Mouse (Mus musculus): Measurements from ENCODE around the gene Ugt1a8. TPM values are rescaled to one million over a fixed set of nuclear protein-coding genes. Genes with fewer than 3 reads are reported as not detected.
"Not testable (repeated sequence)": the region's sequence is repeated elsewhere in the genome, so short reads cannot be mapped to it uniquely, and the experiment has no call there.

Gene Ugt1a8
- polyA plus RNA-seq, 1 experiment from 2014 or later, result not detected

GRCm38 (mm10) chr1:88145278-88145677 lies 57.7 kb downstream of the Ugt1a8 start:
- not testable (repeated sequence) for H3K36me3 ChIP-seq; H3K4me1 ChIP-seq (replicated peaks); H3K9ac ChIP-seq; ATAC-seq (ENCODE audit: low FRiP score); H3K27me3 ChIP-seq; H3K27ac ChIP-seq; H3K9me3 ChIP-seq; H3K4me2 ChIP-seq; H3K4me3 ChIP-seq
- 72% methylated on average over 2 of the region's 2 CpGs for WGBS

- WGBS, result 81% methylated on average over 2 of the region's 2 CpGs
- H3K4me3 ChIP-seq; ATAC-seq (ENCODE audit: low FRiP score); H3K4me2 ChIP-seq; H3K36me3 ChIP-seq; H3K4me1 ChIP-seq (replicated peaks); H3K27ac ChIP-seq; H3K9ac ChIP-seq; H3K27me3 ChIP-seq; H3K9me3 ChIP-seq: not testable (repeated sequence)
Observed at GRCm38 (mm10) chr1:88150133-88150532, 62.5 kb downstream of the Ugt1a8 start.

DNA sequence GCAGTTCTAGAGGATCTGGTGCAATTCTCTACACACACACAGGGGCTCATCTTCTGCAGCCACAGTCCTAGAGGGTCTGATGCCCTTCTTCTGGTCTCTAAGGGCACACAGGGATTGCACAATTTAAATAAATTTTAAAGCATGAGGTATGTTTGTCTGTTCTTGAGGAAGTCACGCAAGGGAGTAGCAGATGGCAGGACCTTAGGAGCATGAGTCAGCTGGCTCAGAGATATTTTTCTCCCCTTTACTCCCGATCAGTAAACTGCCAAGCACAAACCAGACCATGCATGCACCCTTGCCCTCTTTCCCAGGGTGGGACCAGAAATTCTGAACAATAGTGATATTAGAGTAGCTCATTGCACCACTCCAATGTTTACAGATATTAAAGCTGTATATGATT lies 70.8 kb downstream of the Ugt1a8 start:
- Histone ChIP-seq H3K27ac (no peak overlapping the region), H3K4me2 (no peak overlapping the region), H3K9ac (no peak overlapping the region), H3K4me1 (replicated peaks) (no peaks in the 10 kb centered on the region), H3K9me3 (no peaks in the 10 kb centered on the region), H3K27me3 (no peaks in the 10 kb centered on the region), H3K36me3 (no peaks in the 10 kb centered on the region), H3K4me3 (no peak overlapping the region)
- no peak for ATAC-seq (ENCODE audit: low FRiP score)
- WGBS, result 89% methylated on average over 2 of the region's 2 CpGs

DNA sequence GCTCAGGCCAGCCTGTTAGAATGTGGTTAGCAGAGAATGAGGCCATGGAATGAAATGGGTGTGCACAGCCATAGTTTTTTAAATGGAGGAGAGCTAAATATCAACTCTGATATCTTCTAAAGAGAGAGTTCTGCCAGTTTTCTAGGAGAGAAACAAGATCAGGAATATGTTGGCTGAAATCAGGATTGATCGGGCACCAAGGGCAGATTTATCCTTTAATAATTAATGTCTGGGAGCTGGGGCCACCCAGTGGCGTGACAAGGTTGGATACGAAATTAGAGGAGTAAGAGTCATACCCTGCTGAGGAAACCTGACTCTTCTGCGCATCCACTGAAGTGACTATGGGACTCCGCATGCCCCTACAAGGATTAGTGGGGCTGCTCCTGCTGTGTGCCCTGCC lies 78.1 kb downstream of the Ugt1a8 start, which contains the start of gene Ugt1a5:
Gene Ugt1a5, plus strand, starts transcription at position 302 of the 400 bp plus-strand sequence.
- Histone ChIP-seq H3K27ac (no peak within 1 kb of the TSS), H3K4me1 (replicated peaks) (no peaks in the 10 kb centered on the region), H3K9me3 (no peaks in the 10 kb centered on the region), H3K4me3 (no peak within 1 kb of the TSS), H3K4me2 (no peak within 1 kb of the TSS), H3K36me3 (no peaks in the 10 kb centered on the region), H3K9ac (no peak within 1 kb of the TSS), H3K27me3 (no peaks in the 10 kb centered on the region)
- 84% methylated on average over 5 of the region's 5 CpGs for WGBS
- no peak for ATAC-seq (ENCODE audit: low FRiP score)

DNA sequence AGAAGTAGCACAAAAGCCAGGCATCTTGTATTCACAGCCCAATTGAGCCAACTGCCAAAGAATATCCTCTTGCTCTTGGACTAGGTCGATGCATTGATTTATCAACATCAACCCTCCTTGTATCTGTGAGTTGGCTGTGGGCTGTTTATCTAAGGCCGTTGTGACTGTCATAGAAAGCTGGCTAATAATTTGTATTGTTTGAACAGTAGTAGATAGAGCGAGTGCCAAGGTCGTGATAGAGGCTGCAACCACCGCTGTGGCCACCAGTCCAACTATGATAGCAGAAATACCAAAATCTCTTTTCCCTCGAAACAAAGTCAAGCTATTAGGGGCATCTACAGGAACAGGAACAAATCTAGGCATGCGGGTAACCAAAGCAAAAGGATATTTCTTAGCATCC lies 84.6 kb downstream of the Ugt1a8 start:
- H3K36me3 ChIP-seq; ATAC-seq (ENCODE audit: low FRiP score); H3K4me3 ChIP-seq; H3K27ac ChIP-seq; H3K9ac ChIP-seq; H3K4me1 ChIP-seq (replicated peaks); H3K9me3 ChIP-seq; H3K27me3 ChIP-seq; H3K4me2 ChIP-seq: not testable (repeated sequence)
- 81% methylated on average over 6 of the region's 7 CpGs for WGBS

- H3K27me3 ChIP-seq, result no peaks in the 10 kb centered on the region
- WGBS, result 90% methylated on average over 1 of the region's 1 CpGs
- H3K4me3 ChIP-seq, result no peak overlapping the region
- no peak overlapping the region for H3K27ac ChIP-seq
- no peaks in the 10 kb centered on the region for H3K4me1 ChIP-seq (replicated peaks)
- peaks cover 17% of the 10 kb centered on the region; the same call in 1 of the 2 replicates for H3K9me3 ChIP-seq
- no peak overlapping the region for H3K4me2 ChIP-seq
- H3K9ac ChIP-seq, result no peak overlapping the region
- H3K36me3 ChIP-seq, result no peaks in the 10 kb centered on the region
- no peak for ATAC-seq (ENCODE audit: low FRiP score)
Observed at GRCm38 (mm10) chr1:88179657-88180056, 92.0 kb downstream of the Ugt1a8 start.

- Histone ChIP-seq H3K9ac (no peak overlapping the region), H3K27ac (no peak overlapping the region), H3K4me3 (no peak overlapping the region), H3K27me3 (no peaks in the 10 kb centered on the region), H3K4me1 (replicated peaks) (no peaks in the 10 kb centered on the region), H3K9me3 (no peaks in the 10 kb centered on the region), H3K36me3 (no peaks in the 10 kb centered on the region), H3K4me2 (no peak overlapping the region)
- ATAC-seq (ENCODE audit: low FRiP score), result no peak
- WGBS, result 90% methylated on average over 5 of the region's 5 CpGs
Observed at GRCm38 (mm10) chr1:88186325-88186935, 98.8 kb downstream of the Ugt1a8 start.

- Histone ChIP-seq H3K4me2 (no peak overlapping the region), H3K9me3 (no peaks in the 10 kb centered on the region), H3K36me3 (no peaks in the 10 kb centered on the region), H3K27ac (no peak overlapping the region), H3K4me1 (replicated peaks) (no peaks in the 10 kb centered on the region), H3K27me3 (no peaks in the 10 kb centered on the region), H3K4me3 (no peak overlapping the region), H3K9ac (no peak overlapping the region)
- ATAC-seq (ENCODE audit: low FRiP score), result no peak
- 69% methylated on average over 3 of the region's 3 CpGs for WGBS
Observed at GRCm38 (mm10) chr1:88192136-88192535, 104.5 kb downstream of the Ugt1a8 start.

- H3K36me3 ChIP-seq, result no peaks in the 10 kb centered on the region
- no peaks in the 10 kb centered on the region for H3K4me1 ChIP-seq (replicated peaks)
- no peak for ATAC-seq (ENCODE audit: low FRiP score)
- no peak overlapping the region for H3K27ac ChIP-seq
- no peaks in the 10 kb centered on the region for H3K9me3 ChIP-seq
- no peak overlapping the region for H3K4me3 ChIP-seq
- no peak overlapping the region for H3K4me2 ChIP-seq
- no peak overlapping the region for H3K9ac ChIP-seq
- H3K27me3 ChIP-seq, result no peaks in the 10 kb centered on the region
- 81% methylated on average over 1 of the region's 1 CpGs for WGBS
Observed at GRCm38 (mm10) chr1:88195687-88196086, 108.1 kb downstream of the Ugt1a8 start.

- 81% methylated on average over 3 of the region's 3 CpGs for WGBS
- Histone ChIP-seq H3K4me1 (replicated peaks) (no peaks in the 10 kb centered on the region), H3K4me3 (no peak overlapping the region), H3K9ac (no peak overlapping the region), H3K27me3 (no peaks in the 10 kb centered on the region), H3K9me3 (no peaks in the 10 kb centered on the region), H3K4me2 (no peak overlapping the region), H3K27ac (no peak overlapping the region), H3K36me3 (no peaks in the 10 kb centered on the region)
- ATAC-seq (ENCODE audit: low FRiP score), result no peak
Observed at GRCm38 (mm10) chr1:88197443-88197842, 109.8 kb downstream of the Ugt1a8 start.

DNA sequence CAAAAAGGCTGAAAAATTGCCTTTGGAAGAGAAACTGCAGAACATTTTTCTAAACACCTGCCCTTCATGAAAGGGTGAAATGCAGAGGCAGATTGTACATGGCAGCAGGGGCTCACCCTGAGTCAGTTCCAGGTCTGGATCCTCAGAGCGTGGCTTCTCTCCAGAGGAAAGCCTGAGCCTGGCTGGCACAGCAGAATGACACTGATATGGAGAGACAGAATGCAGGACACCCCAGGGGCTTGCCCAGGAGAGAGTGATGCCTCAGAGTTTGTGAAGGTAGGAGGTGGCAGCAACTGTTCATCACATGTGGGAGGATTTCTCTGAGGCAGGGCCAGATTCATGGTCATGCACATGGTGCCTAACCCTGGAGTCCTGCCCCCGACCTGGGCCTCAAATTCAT lies 112.4 kb downstream of the Ugt1a8 start:
- Histone ChIP-seq H3K9me3 (peaks cover 7% of the 10 kb centered on the region; the same call in 1 of the 2 replicates), H3K27me3 (no peaks in the 10 kb centered on the region), H3K4me1 (replicated peaks) (peaks cover 1% of the 10 kb centered on the region), H3K4me2 (no peak overlapping the region), H3K36me3 (0 out of 2 replicates have a peak, but pooled peaks cover 8% of the 10 kb centered on the region), H3K4me3 (no peak overlapping the region), H3K27ac (no peak overlapping the region), H3K9ac (no peak overlapping the region)
- ATAC-seq (ENCODE audit: low FRiP score), result no peak
- 75% methylated on average over 2 of the region's 2 CpGs for WGBS

DNA sequence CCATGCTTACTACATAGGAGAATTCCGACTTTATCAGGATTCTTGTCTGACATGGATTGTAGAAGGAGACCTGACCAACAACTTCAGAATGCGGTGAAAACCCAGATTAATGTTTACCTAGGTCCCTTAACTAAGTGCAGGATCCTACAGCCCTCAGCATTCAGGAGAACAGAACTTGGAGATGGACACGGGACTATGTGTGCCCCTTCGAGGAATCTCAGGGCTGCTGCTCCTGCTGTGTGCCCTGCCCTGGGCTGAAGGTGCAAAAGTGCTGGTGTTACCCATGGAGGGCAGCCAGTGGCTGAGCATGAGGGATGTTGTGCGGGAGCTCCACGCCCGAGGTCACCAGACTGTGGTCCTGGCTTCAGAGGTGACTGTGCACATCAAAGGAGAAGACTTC lies 112.8 kb downstream of the Ugt1a8 start, which contains the start of gene Ugt1a2:
Gene Ugt1a2, plus strand, starts transcription at position 146 of the 400 bp plus-strand sequence.
- Histone ChIP-seq H3K9me3 (peaks cover 7% of the 10 kb centered on the region; the same call in 1 of the 2 replicates), H3K4me2 (no peak within 1 kb of the TSS), H3K4me1 (replicated peaks) (peaks cover 6% of the 10 kb centered on the region), H3K9ac (no peak within 1 kb of the TSS), H3K4me3 (no peak within 1 kb of the TSS), H3K36me3 (0 out of 2 replicates have a peak, but pooled peaks cover 8% of the 10 kb centered on the region), H3K27ac (no peak within 1 kb of the TSS), H3K27me3 (no peaks in the 10 kb centered on the region)
- 83% methylated on average over 7 of the region's 7 CpGs for WGBS
- no peak for ATAC-seq (ENCODE audit: low FRiP score)

DNA sequence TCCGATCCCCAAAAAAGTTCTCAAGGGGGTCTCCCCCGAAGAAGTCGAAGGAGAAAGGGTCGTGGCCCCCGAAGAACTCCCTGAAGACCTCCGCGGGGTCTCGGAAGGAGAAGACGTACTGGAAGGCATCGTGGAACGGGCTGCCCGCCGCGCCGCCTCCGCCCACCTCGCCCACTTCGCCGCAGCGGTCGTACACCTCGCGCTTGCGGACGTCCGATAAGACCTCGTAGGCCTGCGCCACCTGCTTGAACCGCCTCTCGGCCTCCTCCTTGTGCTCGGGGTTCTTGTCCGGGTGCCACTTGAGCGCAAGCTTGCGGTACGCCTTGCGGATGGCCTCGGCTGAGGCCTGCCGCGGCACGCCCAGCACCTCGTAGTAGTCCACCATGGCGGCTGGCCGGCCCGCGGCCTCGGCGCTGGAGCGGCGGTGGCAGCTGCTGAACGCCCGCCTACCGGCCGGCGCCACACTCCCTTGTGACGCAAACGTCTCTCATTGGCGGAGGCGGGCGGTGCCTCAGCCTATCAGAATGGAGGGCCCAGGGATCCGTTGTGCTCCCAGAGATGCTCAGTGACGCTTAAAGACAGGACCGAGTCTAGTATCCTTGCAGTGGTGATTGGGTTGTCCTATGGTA lies 117.8 kb downstream of the Ugt1a8 start, which contains the start of gene Dnajb3:
Gene Dnajb3, minus strand, starts transcription at position 489 of the 629 bp plus-strand sequence.
- Histone ChIP-seq H3K27me3 (no peaks in the 10 kb centered on the region), H3K4me1 (replicated peaks) (peaks cover 6% of the 10 kb centered on the region), H3K27ac (peak within 1 kb of the TSS; percentile 69), H3K4me3 (peak within 1 kb of the TSS; percentile 53), H3K4me2 (peak within 1 kb of the TSS; percentile 68), H3K9ac (peak within 1 kb of the TSS; percentile 78), H3K9me3 (peaks cover 10% of the 10 kb centered on the region), H3K36me3 (0 out of 2 replicates have a peak, but pooled peaks cover 8% of the 10 kb centered on the region)
- 7% methylated on average over 61 of the region's 62 CpGs for whole genome bisulfite sequencing
- peak; percentile 100 for ATAC-seq (ENCODE audit: low FRiP score)

All from hindbrain, embryonic 13.5 days (tissue).